Mouse (Mus musculus) spleen, embryonic (tissue): Measurements from ENCODE around the gene AY358078.
"Not testable (repeated sequence)": the region's sequence is repeated elsewhere in the genome, so short reads cannot be mapped to it uniquely, and the experiment has no call there.

Experiments used
- CTCF ChIA-PET: fragments of 350-600 bp; sonication (Branson Sonifier 250); formaldehyde crosslinking; loops from one replicate; lab custom pipeline; 2022; lab: Charles Lee

AY358078 gene

DNA sequence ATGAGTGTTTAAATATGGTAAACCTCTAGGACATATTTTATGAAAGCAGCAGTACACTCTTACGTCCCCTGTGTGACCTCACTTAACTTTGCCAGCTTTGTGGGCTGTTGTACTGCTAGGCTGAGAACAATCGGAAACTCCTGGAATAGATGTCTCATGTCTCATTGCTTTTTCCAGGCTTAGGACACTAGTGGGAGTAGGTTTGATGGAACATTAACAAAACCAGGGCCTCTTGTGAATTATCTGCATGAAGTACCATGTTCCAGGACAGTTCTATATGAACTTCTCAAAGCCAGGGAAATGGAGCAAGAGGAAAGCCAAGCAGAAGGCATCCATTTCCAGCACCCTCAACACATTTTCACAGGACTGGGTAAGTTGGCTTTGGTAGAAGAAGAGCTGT lies at the start of gene AY358078:
AY358078 (plus strand) TSS at position 301 of the 400 bp plus-strand sequence.
- CTCF ChIA-PET, result no interaction called here

DNA sequence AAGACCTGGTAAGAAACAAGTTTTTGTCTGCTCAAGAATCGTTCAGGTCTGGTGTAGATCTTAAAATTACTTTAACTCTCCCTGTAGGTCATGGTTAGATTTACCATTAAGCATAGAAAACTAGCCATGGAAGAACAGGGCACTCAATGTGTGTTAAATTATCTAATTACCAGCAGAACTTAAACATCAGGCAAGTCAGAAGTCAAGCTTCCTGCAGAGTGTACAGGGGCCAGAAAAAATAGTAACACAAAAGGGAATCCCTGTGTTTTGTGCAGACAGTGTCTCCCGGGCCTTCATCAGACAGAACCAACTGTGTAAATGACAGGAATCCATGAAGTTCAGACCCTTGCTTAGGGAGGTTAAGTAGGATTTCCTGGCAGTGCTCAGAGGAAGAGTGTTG lies 43.9 kb upstream of the AY358078 start:
- CTCF ChIA-PET, result no interaction called here

DNA sequence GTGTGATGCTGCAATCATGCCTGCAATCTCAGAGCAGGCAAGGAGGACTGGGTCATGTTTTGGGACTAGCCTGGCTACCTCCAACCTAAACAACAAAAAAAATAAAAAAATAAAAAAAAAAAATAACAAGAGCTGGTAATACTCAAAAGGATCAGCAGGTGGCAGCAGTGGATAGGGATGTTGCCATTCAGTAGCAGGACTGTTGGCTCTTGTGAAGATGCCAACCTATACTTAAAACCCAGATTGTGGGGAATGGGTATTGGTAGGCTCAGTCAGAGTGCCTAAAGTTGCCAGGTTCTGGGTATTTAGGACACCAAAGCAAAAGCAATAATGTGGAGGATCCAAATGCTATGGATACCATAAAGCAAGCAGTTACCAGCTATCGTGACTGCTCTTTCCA lies 28.5 kb upstream of the AY358078 start:
- CTCF ChIA-PET, result not testable (repeated sequence)

DNA sequence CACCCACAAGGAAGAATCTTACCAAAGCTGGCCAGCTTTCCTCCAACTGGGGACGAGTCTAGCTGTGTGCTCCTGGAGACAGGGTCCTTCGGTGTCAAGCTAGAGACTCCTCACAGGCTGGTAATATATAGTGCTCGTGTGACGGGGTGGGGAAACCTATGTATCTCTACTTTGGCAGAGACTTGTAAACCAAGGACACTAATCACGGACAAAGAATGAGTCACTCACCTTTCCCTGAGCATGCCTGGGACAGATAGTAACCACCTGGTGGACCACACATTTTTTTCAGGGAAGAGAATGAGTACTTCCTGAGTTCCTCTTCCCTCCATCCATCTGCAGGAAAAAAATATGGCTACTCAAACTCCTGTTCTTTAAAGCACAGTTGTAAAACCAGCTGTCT lies 26.4 kb upstream of the AY358078 start, which contains the start of gene Ang4:
Ang4 (minus strand) TSS at position 101 of the 400 bp plus-strand sequence.
- CTCF ChIA-PET, result no interaction called here

DNA sequence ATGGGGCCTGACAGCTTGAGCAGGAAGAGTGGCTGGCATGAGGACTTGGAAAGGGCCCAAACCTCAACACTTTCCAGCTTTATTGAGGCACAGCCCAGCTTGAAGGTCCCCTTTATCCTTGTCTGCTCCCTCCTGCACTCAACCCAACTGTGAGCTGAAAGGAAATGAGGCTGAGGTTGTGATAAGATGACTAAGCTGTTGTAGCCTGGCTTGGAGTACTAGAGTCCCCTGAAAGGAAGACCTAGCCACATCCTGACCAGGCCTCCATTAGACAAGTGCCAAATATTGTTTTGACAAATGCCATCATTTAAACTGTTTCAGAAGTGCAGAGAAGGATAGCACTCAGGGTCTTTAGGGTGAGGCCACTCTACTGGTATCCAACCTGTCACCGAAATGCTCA lies 22.1 kb upstream of the AY358078 start:
- CTCF ChIA-PET, result no interaction called here

DNA sequence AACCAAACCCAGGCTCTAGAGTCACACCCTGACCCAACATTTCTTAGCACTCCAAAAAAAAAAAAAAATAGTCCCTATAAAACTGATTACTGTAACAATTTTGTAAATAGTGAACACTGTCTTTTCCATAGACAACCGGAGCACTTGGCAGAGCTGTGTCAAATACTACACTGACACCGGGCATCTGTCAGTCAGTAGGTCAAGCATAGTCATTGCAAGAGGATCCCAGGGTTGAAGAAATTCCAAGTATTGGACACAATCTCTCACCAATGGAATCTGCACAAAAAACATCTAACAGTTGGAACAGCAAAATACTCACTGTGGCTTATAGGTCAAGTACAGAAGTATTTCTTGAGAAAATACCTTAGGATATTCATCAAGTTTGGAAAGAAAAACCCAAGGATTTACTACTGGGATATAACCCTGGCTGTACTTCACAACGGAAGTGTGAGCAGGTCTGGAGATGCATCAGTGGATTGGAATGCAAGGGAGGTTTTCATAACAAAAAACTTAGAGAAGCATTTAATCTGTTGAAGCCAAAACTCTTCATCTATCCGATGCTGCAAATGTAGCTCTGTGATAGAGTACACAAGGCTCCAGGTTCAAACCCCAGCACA lies 20.9 kb upstream of the AY358078 start:
- CTCF ChIA-PET, result no interaction called here

DNA sequence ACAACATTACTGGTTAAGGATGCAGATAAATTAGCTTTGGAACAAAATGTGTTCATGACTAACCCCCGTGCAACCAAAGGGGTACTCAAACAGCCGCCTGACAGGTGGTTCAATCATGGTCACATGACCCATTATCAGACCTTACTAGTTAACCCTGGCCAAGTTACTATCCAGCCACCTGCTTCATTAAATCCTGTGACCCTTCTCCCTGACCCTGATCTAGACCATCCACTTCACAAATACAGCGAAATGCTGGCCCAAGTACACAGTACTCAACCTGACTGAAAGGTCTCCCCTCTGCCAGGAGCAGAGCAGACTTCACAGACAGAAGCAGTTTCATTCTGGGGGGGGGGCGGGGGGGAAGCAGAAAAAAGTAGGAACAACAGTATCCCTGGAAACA lies 13.5 kb upstream of the AY358078 start:
- CTCF ChIA-PET, result no interaction called here

DNA sequence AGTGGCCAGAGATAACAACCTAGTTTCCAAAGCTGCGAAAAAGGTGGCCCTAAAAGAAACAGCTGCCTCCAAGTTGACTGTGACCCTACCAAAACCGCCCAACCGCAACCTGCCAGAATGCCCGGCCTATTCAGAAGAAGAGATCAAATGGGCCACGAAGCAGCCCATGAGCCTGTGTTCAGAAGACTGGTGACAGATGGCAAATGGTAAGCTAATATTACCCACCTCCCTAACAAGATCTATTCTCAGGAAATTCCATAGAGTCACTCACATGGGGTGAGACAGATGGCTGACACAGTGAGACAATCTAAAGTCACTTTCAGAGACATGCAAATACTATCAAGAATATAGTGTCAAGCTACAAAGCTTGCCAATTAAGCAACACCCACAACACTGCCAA lies 12.8 kb upstream of the AY358078 start:
- CTCF ChIA-PET, result no interaction called here

DNA sequence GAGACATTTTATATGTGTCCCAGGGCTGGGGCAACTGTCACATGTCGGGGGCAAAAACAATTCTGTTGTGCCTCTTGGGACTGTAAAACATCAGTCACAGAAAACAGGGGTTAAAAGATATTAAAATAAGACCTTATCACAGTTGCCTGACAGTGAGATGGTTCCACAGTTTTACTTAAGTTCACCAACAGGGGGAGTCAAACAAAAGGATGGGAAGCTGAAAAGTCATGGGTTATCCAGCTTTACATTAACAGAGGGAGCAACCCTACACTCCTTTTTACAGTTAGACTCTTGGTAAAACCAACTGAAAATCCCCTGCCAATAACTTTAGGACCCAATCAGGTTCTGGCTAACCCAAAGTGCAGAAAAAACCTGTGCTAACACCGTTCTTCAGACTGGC lies 10.7 kb upstream of the AY358078 start:
- CTCF ChIA-PET, result no interaction called here

DNA sequence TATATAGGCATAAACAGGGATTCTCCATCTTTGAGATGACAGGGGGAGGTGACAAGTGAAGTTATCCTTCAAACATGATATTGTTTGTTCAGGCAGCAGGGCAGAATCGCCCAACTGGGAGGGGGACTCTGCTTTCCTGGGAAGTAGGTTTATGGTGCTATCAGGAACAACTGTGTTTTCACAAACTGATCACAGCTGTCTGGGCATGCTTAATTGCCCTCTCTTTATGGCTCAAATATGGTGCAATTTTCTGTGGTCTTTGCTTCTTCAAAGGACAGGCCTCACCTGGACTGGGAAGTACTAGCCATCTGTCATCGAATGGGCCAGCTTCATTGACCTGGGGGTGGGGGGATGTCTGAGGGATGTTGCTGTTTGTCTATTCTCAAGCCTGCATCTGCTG lies 5.7 kb upstream of the AY358078 start:
- CTCF ChIA-PET, result no interaction called here

DNA sequence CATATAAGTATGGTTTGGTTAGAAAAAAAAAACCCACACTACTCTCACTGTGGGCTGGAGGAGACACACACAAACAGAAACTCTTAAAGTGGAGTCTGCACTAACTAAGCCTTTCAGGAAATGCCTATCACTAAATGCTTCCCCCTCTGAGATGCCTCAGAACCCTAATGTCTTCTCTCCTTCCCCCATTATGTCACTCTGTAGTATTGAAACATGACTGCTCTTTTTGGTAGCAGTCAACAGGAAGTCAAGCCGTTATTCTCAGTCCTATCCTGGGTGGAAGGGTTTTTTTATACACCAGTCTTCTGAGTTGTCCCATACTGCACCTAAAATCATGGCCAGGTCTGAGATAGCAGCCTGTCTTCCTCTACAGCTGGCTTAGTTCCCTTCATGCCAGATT lies 26.8 kb downstream of the AY358078 start:
- CTCF ChIA-PET, result no interaction called here

DNA sequence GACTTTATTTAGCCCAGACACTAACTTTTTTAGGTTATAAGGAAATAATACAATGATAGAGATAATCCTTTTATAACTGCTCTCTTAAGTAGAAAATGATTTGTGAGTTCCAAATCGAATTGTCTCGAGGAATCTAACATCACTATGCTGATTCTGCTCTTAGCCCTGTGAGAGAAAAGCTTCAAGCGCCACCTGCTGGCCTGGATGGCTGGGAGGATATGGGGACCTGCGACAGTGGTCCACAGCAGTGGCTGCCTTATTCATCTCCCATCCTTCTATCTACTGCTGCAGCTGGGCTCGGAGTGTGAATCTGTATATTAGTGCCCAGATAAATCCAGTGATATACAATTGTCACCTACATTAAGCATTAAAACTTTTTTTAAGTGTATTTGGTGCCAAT lies 28.0 kb downstream of the AY358078 start:
- CTCF ChIA-PET, result not testable (repeated sequence)

DNA sequence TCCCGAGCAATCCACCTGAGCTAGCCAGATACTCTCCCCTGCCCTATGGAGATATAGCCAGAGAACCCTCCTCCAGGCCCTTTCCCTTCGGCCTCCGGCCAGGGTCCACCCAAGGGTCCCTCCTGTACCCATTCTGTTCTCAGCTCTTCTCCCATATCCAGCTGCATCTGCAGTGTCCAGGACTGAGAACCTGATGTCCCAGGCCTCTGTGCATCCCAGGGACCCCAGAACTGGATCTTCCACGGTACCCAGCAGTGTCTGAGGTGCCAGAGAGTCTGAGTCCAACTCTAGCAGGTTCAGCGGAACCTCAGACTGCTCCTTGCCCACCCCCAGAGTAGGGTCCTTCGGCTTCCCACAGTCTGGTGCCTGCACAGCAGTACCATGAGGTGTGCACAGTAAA lies 29.3 kb downstream of the AY358078 start:
- CTCF ChIA-PET, result no interaction called here

DNA sequence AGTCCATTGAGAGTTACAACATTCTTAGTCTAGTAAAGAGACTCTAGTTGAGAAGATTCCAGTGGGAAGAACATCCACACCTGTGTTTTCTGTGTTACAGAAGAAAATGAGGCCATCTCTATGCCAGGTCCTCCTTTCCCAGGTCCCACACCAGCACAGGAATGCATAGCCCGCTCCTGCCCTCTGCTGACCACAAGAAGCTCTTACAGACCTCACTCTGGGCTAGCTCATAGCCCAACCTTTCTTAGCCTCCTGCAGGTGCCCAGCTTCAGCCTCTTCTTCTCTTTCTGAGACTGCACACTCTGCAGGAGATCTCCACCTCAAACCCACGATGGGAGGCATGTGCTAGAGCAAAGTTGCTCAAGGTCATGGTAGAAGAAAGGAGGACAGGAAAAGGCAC lies 38.6 kb downstream of the AY358078 start:
- CTCF ChIA-PET, result not testable (repeated sequence)

DNA sequence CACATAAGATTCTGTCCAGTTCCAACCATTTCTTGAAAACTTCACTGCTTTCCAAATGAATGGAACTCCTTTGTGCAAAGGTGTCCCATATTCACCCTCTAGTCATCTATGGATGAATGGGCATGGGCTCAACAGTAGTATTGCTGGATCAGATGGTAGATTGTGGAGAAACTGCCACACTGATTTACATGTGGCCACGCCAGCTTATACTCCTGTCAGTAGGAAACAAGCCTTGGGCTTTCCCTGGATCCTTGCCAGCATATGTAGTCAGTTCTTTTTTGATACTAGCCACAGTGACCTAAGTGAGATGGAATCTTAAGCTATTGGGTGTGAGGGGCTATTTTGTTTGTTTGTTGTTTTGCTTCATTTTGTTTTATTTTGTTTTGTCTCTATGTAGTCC lies 42.4 kb downstream of the AY358078 start:
- CTCF ChIA-PET, result no interaction called here

DNA sequence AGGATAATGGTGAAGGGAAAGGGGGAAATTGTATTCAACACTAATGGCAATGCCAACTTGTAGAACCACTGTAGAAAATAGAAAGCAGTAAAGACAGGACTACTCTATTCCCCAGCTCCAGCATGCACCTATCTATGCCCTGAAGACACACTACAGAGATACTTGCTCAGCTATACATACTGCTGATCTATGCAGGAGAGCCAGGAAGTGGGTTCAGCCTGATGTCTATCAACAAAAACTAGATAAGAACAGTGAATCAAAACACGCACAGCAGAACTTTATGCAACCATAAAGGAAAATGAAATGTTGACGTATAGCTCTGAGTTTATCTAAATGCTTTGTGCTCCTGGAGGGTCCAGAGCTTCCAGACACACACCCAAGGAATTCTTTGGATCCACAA lies 42.9 kb downstream of the AY358078 start:
- CTCF ChIA-PET, result no interaction called here

DNA sequence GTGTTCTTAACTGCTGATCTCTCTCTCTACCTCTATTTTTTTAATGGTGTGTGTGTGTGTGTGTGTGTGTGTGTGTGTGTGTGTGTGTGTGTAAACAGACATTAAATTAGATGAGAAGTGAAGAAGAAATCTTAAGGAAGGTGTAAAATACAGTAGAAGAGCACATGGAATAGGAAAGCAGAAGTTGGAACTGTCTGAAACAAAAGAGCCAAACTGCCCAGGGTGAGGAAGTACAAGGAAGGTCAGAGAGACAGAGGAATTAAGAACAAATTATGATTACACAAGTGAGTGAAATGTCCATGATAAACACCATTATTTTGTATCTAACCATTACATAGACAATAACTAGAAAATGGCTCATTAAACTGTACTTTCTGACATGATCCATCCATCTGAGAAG lies 44.0 kb downstream of the AY358078 start:
- CTCF ChIA-PET, result no interaction called here

DNA sequence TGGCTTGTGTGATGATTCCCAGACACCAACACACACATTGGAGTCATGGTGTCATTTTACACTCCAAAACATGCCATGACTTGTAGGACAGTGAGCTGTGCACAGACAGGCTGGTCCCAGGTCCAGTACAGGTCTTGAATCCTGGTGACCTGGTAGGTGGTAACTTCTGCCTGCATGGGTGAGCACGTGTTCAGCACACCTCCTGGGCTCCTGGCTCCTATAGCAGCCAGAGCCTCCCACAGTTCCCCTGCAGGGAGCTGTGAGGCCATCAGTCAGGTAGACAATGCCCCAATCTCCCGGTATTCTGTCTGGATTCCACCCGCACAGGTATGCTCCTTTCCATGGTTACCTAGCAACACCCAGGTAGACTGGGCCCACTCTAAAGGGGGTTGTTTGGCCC lies 46.7 kb downstream of the AY358078 start:
- CTCF ChIA-PET, result no interaction called here

DNA sequence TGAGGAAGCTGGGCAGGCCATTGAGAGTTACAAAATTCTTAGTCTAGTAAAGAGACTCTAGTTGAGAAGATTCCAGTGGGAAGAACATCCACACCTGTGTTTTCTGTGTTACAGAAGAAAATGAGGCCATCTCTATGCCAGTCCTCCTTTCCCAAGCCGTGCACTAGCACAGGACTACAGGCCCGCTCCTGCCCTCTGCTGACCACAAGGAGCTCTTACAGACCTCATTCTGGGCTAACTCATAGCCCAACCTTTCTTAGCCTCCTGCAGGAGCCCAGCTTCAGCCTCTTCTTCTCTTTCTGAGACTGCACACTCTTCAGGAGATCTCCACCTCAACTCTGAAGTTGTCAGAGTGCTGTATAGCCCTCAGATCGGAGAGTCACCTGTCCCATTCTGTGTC lies 51.2 kb downstream of the AY358078 start:
- CTCF ChIA-PET, result not testable (repeated sequence)

DNA sequence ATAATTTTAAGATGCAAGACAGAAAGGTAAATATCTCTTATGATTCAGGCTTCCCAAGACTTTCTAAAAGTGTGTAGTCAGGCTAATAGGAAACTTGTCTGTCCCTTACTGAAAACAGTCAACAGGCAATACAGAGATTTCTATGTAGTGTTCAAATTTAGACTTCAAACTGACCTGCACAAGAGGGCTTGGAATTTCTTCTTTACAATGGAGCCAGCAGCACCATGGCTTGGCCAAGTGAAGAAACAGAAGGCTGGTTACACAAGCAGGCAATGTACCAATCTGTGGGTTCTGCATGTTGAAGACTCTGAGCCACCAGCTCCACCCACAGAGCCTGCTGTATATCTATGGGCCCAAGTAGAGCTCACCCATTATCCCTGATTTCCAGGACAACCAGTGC lies 53.6 kb downstream of the AY358078 start, which contains the start of gene Ear6:
Ear6 (plus strand) TSS at position 301 of the 400 bp plus-strand sequence.
- CTCF ChIA-PET, result no interaction called here

DNA sequence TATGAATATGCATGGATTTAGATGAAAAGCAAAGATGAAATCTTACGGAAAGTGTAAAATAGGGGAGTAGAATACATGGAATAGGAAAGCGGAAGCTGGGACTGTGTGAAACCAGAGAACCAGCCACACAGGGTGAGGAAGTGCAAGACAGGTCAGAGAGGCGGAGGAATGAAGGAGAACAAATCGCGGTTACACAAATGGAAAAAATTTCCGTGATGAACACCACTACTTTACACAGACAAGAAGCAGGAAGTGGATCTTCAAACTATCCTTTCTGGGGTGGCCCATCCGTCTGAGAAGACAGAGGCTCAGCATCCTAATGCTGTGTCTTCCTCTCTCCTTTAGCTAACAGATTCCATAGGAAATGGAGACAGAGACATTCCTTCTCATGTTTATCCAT lies 55.4 kb downstream of the AY358078 start:
- CTCF ChIA-PET, result not testable (repeated sequence)

DNA sequence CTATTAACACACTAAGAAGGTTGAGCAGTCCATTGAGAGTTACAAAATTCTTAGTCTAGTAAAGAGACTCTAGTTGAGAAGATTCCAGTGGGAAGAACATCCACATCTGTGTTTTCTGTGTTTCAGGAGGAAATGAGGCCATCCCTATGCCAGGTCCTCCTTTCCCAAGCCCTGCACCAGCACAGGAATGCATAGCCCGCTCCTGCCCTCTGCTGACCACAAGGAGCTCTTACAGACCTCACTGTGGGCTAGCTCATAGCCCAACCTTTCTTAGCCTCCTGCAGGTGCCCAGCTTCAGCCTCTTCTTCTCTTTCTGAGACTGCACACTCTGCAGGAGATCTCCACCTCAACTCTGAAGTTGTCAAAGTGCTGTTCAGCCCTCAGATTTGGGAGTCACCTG lies 63.8 kb downstream of the AY358078 start:
- CTCF ChIA-PET, result not testable (repeated sequence)

DNA sequence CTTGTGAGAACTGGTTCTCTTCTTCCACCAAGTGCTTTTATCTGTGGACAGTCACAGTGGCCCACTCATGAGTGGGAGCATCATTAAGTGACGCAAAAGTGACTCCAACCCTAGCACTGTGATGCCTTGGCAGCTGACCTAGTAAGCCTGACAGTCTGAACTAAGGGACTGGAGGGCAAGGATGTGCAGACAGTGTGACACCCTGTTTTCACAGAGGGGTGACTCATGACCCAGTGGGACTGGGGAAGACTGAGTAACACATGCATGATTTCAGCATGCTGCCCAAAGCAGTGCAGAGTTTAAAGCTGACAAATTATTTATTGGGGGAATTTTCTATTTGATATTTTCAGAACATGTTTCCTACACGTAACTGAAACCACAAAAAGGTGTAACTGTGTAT lies 70.9 kb downstream of the AY358078 start:
- CTCF ChIA-PET, result no interaction called here

DNA sequence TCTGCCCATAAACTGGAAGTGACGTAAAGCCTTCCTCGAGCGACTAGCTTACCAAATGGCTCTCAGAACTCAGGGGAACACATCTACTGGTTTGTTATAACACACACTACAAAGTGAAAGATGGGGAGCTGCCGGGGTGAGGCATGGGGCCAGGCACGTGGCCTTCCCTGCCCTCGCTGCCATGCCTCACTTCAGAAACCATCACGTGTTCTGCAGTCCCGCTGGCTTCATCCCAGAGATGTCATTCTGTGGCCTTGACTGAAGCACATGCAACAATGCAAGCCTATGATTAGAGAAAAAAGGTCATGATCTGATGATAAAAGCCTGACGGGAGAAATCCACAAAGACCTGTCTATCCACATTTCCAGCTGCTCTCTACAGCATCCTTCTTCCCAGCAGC lies 71.9 kb downstream of the AY358078 start:
- CTCF ChIA-PET, result no interaction called here
